Mouse (Mus musculus): ENCODE data around the gene Gpc3.
"Not testable (repeated sequence)": the region's sequence is repeated elsewhere in the genome, so short reads cannot be mapped to it uniquely, and the experiment has no call there.

Gene Gpc3

GRCm38 (mm10) chrX:52412936-52413335 is 200.8 kb downstream of the Gpc3 start:
- in situ Hi-C loops (cut with MboI, MseI), result no loop called here

GRCm38 (mm10) chrX:52401188-52401587 is 212.6 kb downstream of the Gpc3 start:
- in situ Hi-C loops (cut with MboI, MseI), result no loop called here

- in situ Hi-C loops (cut with MboI, MseI), result no loop called here
These were observed 238.6 kb downstream of the Gpc3 start for GRCm38 (mm10) chrX:52375129-52375528.

GRCm38 (mm10) chrX:52374209-52374608 is 239.5 kb downstream of the Gpc3 start:
- in situ Hi-C loops (cut with MboI, MseI), result no loop called here

- in situ Hi-C loops (cut with MboI, MseI), result no loop called here
These were observed 241.3 kb downstream of the Gpc3 start for GRCm38 (mm10) chrX:52372436-52372835.

GRCm38 (mm10) chrX:52369938-52370758 is 243.6 kb downstream of the Gpc3 start:
- in situ Hi-C loops (cut with MboI, MseI), result no loop called here

- in situ Hi-C loops (cut with MboI, MseI), result no loop called here
These were observed 244.3 kb downstream of the Gpc3 start for GRCm38 (mm10) chrX:52369304-52369937.

- in situ Hi-C loops (cut with MboI, MseI), result no loop called here
These were observed 246.9 kb downstream of the Gpc3 start for GRCm38 (mm10) chrX:52366826-52367225.

GRCm38 (mm10) chrX:52365790-52366189 is 248.0 kb downstream of the Gpc3 start:
- in situ Hi-C loops (cut with MboI, MseI), result no loop called here

- in situ Hi-C loops (cut with MboI, MseI), result no loop called here
These were observed 251.3 kb downstream of the Gpc3 start for GRCm38 (mm10) chrX:52362241-52363011.

GRCm38 (mm10) chrX:52352981-52353380 is 260.8 kb downstream of the Gpc3 start:
- in situ Hi-C loops (cut with MboI, MseI), result no loop called here

- in situ Hi-C loops (cut with MboI, MseI), result not testable (repeated sequence)
These were observed 263.1 kb downstream of the Gpc3 start for GRCm38 (mm10) chrX:52350631-52351030.

GRCm38 (mm10) chrX:52348773-52349172 is 265.0 kb downstream of the Gpc3 start:
- in situ Hi-C loops (cut with MboI, MseI), result no loop called here

GRCm38 (mm10) chrX:52344018-52344417 is 269.7 kb downstream of the Gpc3 start:
- in situ Hi-C loops (cut with MboI, MseI), result no loop called here

- in situ Hi-C loops (cut with MboI, MseI), result no loop called here
These were observed 273.5 kb downstream of the Gpc3 start for GRCm38 (mm10) chrX:52340251-52340650.

- in situ Hi-C loops (cut with MboI, MseI), result no loop called here
These were observed 292.0 kb downstream of the Gpc3 start for GRCm38 (mm10) chrX:52321791-52322190.

- in situ Hi-C loops (cut with MboI, MseI), result no loop called here
These were observed 293.1 kb downstream of the Gpc3 start for GRCm38 (mm10) chrX:52320653-52321052.

GRCm38 (mm10) chrX:52310976-52311375 is 302.8 kb downstream of the Gpc3 start:
- in situ Hi-C loops (cut with MboI, MseI), result no loop called here

- in situ Hi-C loops (cut with MboI, MseI), result no loop called here
These were observed 308.5 kb downstream of the Gpc3 start for GRCm38 (mm10) chrX:52305226-52305625.

GRCm38 (mm10) chrX:52288792-52289191 is 325.0 kb downstream of the Gpc3 start:
- in situ Hi-C loops (cut with MboI, MseI), result no loop called here

- in situ Hi-C loops (cut with MboI, MseI), result no loop called here
These were observed 325.8 kb downstream of the Gpc3 start for GRCm38 (mm10) chrX:52287944-52288343.

- in situ Hi-C loops (cut with MboI, MseI), result no loop called here
These were observed 331.7 kb downstream of the Gpc3 start for GRCm38 (mm10) chrX:52282070-52282469.

Measured in regulatory T cell (primary cell).